Mouse (Mus musculus): ENCODE measurements around the gene Cebpzos. TPM values are rescaled to one million over a fixed set of nuclear protein-coding genes. Genes with fewer than 3 reads are reported as not detected.

Gene Cebpzos
- 10 to 100 TPM; 80.2 to 92.9 (median 81.9) TPM for polyA plus RNA-seq (2017; shearing (Covaris generic))

- peak; percentile 87 for ATAC-seq
Measured at GRCm38 (mm10) chr17:78916369-78916813, at the start of gene Cebpzos. Cebpzos (plus strand) TSS chr17:78916500.

GRCm38 (mm10) chr17:78873886-78874285 lies 42.4 kb upstream of the Cebpzos start:
- peak; percentile 52 for ATAC-seq

GRCm38 (mm10) chr17:78881878-78882304 lies 34.4 kb upstream of the Cebpzos start:
- peak; percentile 58 for ATAC-seq

- peak; percentile 88 for ATAC-seq
Measured at GRCm38 (mm10) chr17:78882401-78883112, 33.7 kb upstream of the Cebpzos start, which contains the start of gene Eif2ak2. Eif2ak2 (minus strand) TSS chr17:78882573.

DNA sequence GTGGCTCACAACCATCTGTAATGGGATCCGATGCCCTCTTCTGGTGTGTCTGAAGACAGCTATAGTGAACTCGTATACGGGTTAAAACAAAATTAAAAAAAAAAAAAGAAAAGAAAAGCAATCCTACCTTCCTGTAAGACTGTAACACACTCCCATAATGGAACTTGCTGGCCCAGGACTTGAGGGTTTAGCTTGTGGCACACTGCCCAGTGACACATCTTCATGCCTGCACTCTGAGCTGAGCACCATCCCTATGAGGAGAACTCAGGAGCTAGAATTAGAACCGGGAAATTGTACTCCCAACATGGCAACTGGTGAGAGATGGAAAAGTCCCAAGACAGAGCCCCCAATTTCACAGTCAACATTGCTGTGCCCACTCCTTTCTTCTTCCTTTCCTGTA lies 33.0 kb upstream of the Cebpzos start:
- no peak for ATAC-seq

DNA sequence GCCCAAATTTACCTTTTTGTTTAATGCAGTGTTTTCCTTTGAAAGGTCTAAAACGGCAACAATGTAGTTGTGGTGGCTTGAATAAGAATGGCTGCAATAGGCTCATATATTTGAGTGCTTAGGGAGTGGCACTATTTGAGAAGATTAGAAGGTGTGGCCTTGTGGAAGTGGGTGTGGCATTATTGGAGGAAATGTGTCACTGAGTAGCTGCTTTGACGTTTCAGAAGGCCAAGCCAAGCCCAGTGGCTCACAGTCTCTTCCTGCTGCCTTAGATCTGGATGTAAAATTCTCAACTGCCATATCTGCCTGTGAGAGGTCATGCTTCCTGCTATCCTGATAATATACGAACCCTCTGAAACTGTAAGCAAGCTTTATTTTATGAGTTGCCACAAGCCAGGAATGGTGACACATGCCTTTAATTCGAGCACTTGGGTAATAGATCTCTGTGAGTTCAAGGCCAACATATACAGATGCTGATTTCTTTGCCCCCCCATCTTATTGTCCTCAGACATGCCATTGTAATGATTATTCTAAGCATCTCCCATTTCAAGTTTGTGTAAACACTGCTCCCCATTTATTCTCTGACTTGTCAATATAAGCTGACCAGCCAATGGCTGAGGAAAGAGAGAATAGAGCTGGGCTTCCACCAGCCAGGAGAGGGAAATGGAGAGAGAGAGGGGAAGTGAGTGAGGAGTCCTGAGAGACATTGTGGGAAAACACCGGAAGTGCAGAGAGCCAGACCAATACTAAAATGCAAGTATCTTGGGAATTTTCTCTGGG lies 30.8 kb upstream of the Cebpzos start:
- ATAC-seq, result no peak

DNA sequence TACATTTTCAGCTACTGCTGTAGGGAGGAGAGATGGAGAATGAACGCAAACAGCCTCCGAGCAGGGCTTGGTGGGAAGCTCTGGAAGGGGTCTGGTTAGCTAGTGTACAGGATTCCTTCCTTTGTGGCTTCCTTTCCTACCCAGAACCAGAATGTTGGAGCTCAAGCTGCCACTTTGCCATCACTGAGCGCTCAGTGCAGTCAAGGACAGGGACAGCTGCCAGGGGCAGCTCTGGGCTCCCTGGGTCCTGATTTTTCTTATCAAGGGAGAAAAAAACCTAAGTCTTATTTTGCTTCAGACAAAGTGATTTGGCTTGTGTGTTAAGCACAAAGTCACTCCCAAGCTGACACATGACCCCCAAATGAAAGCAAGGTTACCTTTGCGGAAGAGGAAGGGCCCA lies 27.7 kb upstream of the Cebpzos start:
- ATAC-seq, result no peak

- no peak for ATAC-seq
Measured at GRCm38 (mm10) chr17:78889184-78889583, 27.1 kb upstream of the Cebpzos start.

GRCm38 (mm10) chr17:78891020-78891419 lies 25.3 kb upstream of the Cebpzos start:
- ATAC-seq, result no peak

DNA sequence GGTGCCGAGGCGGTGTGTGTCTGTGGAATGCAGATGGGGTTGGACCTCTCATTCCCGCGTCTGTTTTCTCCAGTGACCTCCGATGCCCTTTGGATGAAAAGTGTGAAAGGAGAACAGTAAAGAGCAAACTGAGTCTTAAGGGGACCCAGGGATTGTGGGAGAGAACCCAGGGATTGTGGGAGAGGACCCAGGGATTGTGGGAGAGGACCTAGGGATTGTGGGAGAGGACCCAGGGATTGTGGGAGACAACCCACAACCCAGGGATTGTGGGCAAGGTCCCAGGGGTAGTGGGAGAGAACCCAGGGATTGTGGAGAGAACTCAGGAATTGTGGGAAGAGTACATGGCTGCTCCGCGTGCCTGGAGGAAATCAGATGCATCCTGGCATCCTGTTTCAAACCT lies 21.3 kb upstream of the Cebpzos start:
- no peak for ATAC-seq

DNA sequence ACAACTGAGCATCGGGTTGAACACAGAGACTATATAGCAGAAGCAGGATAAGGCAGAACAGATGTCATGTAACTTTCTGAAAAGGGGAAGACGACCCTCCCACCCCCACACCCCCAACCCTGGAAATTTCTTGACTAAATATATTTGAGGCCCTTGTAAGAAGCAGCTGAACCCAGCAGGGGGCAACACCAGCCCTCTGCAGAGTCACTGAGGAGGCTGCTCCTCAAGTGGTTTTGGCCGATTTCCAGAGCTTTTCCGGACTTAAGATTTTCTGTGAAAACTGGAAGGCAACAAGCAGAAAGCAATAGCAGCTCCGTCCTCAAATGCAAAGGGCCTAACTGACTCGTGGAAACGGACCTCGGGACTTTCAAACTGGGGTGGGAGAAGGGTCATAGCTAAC lies 20.9 kb upstream of the Cebpzos start:
- ATAC-seq, result no peak

- ATAC-seq, result no peak
Measured at GRCm38 (mm10) chr17:78903158-78903557, 13.1 kb upstream of the Cebpzos start.

- no peak for ATAC-seq
Measured at GRCm38 (mm10) chr17:78906892-78907291, 9.4 kb upstream of the Cebpzos start, which contains the start of gene Sult6b1. Sult6b1 (minus strand) TSS chr17:78906992.

- ATAC-seq, result no peak
Measured at GRCm38 (mm10) chr17:78909374-78909773, 6.9 kb upstream of the Cebpzos start.

- no peak for ATAC-seq
Measured at GRCm38 (mm10) chr17:78912861-78913281, 3.4 kb upstream of the Cebpzos start.

DNA sequence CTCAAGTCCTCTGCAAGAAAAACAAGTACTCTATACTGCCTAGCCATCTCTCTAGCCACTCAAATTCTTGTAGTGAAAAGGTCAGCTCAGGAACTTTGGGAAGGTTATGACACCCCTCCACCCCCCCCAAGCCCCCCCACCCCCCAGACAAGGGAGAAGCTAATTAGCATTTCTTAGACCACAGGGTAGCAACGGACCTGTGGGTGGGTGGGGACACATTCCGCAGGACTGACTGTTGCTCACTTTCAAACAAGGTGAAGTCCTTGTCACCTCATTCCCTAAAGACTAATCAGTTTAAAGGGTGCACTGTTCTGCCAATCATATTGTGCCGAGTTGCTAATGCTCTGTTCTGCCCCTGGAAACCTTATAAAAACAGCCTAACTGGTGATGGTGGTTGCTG lies 2.4 kb upstream of the Cebpzos start:
- ATAC-seq, result no peak

DNA sequence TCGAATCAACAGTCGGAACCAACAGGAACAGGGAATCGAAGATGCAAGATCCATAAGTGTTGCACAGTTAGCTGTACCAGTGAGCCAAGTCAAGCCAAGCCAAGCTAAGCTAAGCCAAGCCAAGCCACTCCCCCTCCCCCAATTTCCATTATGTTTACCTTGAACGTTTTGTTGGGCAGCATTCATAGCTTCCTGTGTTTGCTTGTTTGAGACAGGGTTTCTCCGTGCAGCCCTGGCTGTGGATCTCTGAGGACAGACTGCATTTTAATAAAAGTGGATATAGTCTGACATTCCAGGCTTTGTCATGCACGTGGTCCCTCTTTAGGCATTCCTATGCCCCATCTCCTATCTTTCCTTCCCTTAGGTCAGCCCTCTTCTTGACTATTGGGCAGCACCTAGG lies 528 bp upstream of the Cebpzos start:
- no peak for ATAC-seq

- ATAC-seq, result peak; percentile 30
Measured at GRCm38 (mm10) chr17:78916899-78917298, 599 bp downstream of the Cebpzos start.

- no peak for ATAC-seq
Measured at GRCm38 (mm10) chr17:78917696-78918095, 1.4 kb downstream of the Cebpzos start.

DNA sequence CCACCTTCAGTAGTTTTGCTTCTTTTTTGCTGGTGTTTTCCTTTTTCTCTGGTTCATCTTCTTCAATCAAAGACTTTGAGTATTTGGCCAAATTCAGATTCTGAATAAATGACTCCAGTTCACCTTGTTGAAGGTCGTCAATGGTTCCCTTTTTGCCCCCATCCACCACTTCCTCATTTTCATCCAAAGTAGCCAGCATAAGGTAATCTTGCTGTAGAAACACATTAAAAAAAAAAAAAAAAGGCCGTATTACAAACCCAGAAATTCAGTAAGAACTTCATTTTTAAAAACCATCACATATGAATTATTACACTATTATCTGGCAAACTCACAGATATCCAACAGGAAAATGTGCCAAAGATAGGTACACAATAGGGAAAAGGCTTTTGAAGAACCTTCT lies 19.6 kb downstream of the Cebpzos start:
- no peak for ATAC-seq

DNA sequence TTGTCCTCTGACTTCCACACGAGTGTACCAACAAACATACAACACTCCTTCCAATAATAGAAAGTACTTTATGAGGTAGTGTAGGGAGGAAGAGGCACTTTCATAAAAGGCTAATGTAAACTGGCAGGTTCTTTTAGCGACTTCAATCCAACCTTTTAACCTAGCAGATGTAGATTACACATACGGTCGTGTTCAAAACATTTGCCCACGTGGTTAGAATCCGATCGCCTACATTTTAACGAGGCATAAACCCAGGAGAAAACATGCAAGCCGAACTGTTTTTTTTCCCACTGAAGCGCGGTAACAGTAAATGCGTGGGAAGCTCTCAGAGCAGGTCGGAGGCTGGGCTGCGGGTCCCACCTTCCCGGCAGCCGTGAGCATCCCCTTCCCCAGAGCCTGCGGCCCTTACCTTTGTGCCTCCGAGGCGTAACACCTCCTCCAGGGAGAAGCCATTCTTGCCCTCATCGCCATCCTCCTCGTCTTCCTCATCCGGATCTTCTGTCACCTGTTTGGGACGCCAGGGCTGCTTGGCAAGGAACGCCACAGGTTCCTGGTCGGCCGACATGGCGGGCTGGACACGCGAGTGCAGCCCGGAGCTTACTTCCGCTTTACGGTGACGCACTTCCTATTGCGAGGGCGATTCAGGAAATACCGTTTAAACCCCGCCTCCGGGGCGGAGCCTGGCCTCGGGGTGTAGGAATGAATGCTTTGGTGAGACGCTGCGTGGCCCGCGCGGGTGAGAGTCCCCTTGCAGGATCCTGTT lies 20.3 kb downstream of the Cebpzos start, which contains the start of the genes Cebpz and Ndufaf7:
Gene Cebpz, minus strand, starts transcription at position 601 of the 763 bp plus-strand sequence.
Gene Ndufaf7, plus strand, starts transcription at position 671 of the 763 bp plus-strand sequence.
- peak; percentile 99 for ATAC-seq

DNA sequence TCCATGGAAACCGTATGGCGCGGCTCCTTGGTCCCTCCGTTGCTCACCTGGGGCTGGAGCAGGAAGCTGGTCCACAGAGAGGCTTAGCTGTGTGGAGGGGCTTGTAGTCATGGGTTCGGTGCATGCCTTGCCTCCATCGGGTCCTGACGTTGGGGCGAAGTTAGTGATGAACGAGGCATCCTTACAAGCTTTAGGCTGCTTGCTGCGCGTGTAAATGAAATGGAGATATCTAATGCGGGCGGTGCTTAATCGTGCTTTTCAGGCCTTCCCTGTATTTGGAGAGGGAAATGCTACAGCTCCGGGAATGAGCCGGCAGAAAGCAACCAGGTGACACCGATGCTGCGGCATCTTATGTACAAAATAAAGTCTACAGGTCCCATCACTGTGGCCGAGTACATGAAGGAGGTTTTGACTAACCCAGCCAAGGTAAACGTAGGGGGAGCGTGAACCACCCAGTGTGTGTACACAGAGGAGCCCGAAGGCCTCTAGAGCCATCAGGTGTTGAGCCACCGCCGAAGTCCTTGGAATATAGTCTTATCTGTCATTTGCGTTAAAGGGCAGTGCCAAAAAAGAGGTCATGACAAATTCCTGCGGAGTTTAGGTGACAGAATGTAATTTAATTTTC lies 21.0 kb downstream of the Cebpzos start:
- no peak for ATAC-seq
